Mouse (Mus musculus): ENCODE results near the gene Notch2.

Gene Notch2

GRCm38 (mm10) chr3:98077866-98078265, 64.5 kb downstream of the Notch2 start:
- no peaks in the 10 kb centered on the region; the same call in 1 of the 2 replicates for H3K27me3 ChIP-seq (ENCODE audit: control insufficient read depth, insufficient read depth, low read length, poor library complexity, severe bottlenecking)
- H3K36me3 ChIP-seq (ENCODE audit: control insufficient read depth, insufficient read depth, low read length, poor library complexity, severe bottlenecking) = peaks cover 10% of the 10 kb centered on the region
- no peak for DNase-seq (ENCODE audit: low read depth, low spot score)

GRCm38 (mm10) chr3:98078816-98079215, 65.5 kb downstream of the Notch2 start:
- H3K36me3 ChIP-seq (ENCODE audit: control insufficient read depth, insufficient read depth, low read length, poor library complexity, severe bottlenecking) = peaks cover 4% of the 10 kb centered on the region; the same call in 1 of the 2 replicates
- DNase-seq (ENCODE audit: low read depth, low spot score) = no peak
- no peaks in the 10 kb centered on the region; the same call in 1 of the 2 replicates for H3K27me3 ChIP-seq (ENCODE audit: control insufficient read depth, insufficient read depth, low read length, poor library complexity, severe bottlenecking)

GRCm38 (mm10) chr3:98079601-98080215, 66.4 kb downstream of the Notch2 start:
- Histone ChIP-seq H3K36me3 (ENCODE audit: control insufficient read depth, insufficient read depth, low read length, poor library complexity, severe bottlenecking) (peaks cover 6% of the 10 kb centered on the region), H3K27me3 (ENCODE audit: control insufficient read depth, insufficient read depth, low read length, poor library complexity, severe bottlenecking) (no peaks in the 10 kb centered on the region; the same call in 1 of the 2 replicates)
- DNase-seq (ENCODE audit: low read depth, low spot score) = no peak

- H3K27me3 ChIP-seq (ENCODE audit: control insufficient read depth, insufficient read depth, low read length, poor library complexity, severe bottlenecking) = no peaks in the 10 kb centered on the region; the same call in 1 of the 2 replicates
- no peak for DNase-seq (ENCODE audit: low read depth, low spot score)
- peaks cover 5% of the 10 kb centered on the region for H3K36me3 ChIP-seq (ENCODE audit: control insufficient read depth, insufficient read depth, low read length, poor library complexity, severe bottlenecking)
Measured at GRCm38 (mm10) chr3:98080630-98081029, 67.3 kb downstream of the Notch2 start.

GRCm38 (mm10) chr3:98082188-98082587, 68.9 kb downstream of the Notch2 start:
- Histone ChIP-seq H3K27me3 (ENCODE audit: control insufficient read depth, insufficient read depth, low read length, poor library complexity, severe bottlenecking) (no peaks in the 10 kb centered on the region), H3K36me3 (ENCODE audit: control insufficient read depth, insufficient read depth, low read length, poor library complexity, severe bottlenecking) (peaks cover 4% of the 10 kb centered on the region)
- DNase-seq (ENCODE audit: low read depth, low spot score) = no peak

- peaks cover 4% of the 10 kb centered on the region for H3K36me3 ChIP-seq (ENCODE audit: control insufficient read depth, insufficient read depth, low read length, poor library complexity, severe bottlenecking)
- DNase-seq (ENCODE audit: low read depth, low spot score) = no peak
- no peaks in the 10 kb centered on the region for H3K27me3 ChIP-seq (ENCODE audit: control insufficient read depth, insufficient read depth, low read length, poor library complexity, severe bottlenecking)
Measured at GRCm38 (mm10) chr3:98082972-98083371, 69.6 kb downstream of the Notch2 start.

- Histone ChIP-seq H3K36me3 (ENCODE audit: control insufficient read depth, insufficient read depth, low read length, poor library complexity, severe bottlenecking) (peaks cover 4% of the 10 kb centered on the region), H3K27me3 (ENCODE audit: control insufficient read depth, insufficient read depth, low read length, poor library complexity, severe bottlenecking) (no peaks in the 10 kb centered on the region)
- DNase-seq (ENCODE audit: low read depth, low spot score) = peak; percentile 44
Measured at GRCm38 (mm10) chr3:98084061-98084655, 70.8 kb downstream of the Notch2 start.

- H3K27me3 ChIP-seq (ENCODE audit: control insufficient read depth, insufficient read depth, low read length, poor library complexity, severe bottlenecking) = no peaks in the 10 kb centered on the region
- H3K36me3 ChIP-seq (ENCODE audit: control insufficient read depth, insufficient read depth, low read length, poor library complexity, severe bottlenecking) = peaks cover 4% of the 10 kb centered on the region
- no peak for DNase-seq (ENCODE audit: low read depth, low spot score)
Measured at GRCm38 (mm10) chr3:98084870-98085269, 71.5 kb downstream of the Notch2 start.

- DNase-seq (ENCODE audit: low read depth, low spot score) = no peak
- H3K27me3 ChIP-seq (ENCODE audit: control insufficient read depth, insufficient read depth, low read length, poor library complexity, severe bottlenecking) = no peaks in the 10 kb centered on the region
- peaks cover 6% of the 10 kb centered on the region for H3K36me3 ChIP-seq (ENCODE audit: control insufficient read depth, insufficient read depth, low read length, poor library complexity, severe bottlenecking)
Measured at GRCm38 (mm10) chr3:98085812-98086268, 72.5 kb downstream of the Notch2 start.

- no peak for DNase-seq (ENCODE audit: low read depth, low spot score)
- peaks cover 7% of the 10 kb centered on the region for H3K36me3 ChIP-seq (ENCODE audit: control insufficient read depth, insufficient read depth, low read length, poor library complexity, severe bottlenecking)
Measured at GRCm38 (mm10) chr3:98086441-98086840, 73.1 kb downstream of the Notch2 start.

GRCm38 (mm10) chr3:98086860-98087259, 73.5 kb downstream of the Notch2 start:
- no peak for DNase-seq (ENCODE audit: low read depth, low spot score)
- peaks cover 8% of the 10 kb centered on the region for H3K36me3 ChIP-seq (ENCODE audit: control insufficient read depth, insufficient read depth, low read length, poor library complexity, severe bottlenecking)
- no peaks in the 10 kb centered on the region for H3K27me3 ChIP-seq (ENCODE audit: control insufficient read depth, insufficient read depth, low read length, poor library complexity, severe bottlenecking)

More at GRCm38 (mm10) chr3:98086441-98086840, 73.1 kb downstream of the Notch2 start:
- H3K27me3 ChIP-seq (ENCODE audit: control insufficient read depth, insufficient read depth, low read length, poor library complexity, severe bottlenecking) = no peaks in the 10 kb centered on the region

GRCm38 (mm10) chr3:98087551-98087950, 74.2 kb downstream of the Notch2 start:
- DNase-seq (ENCODE audit: low read depth, low spot score) = no peak

GRCm38 (mm10) chr3:98089702-98090101, 76.4 kb downstream of the Notch2 start:
- no peaks in the 10 kb centered on the region for H3K27me3 ChIP-seq (ENCODE audit: control insufficient read depth, insufficient read depth, low read length, poor library complexity, severe bottlenecking)
- H3K36me3 ChIP-seq (ENCODE audit: control insufficient read depth, insufficient read depth, low read length, poor library complexity, severe bottlenecking) = peaks cover 17% of the 10 kb centered on the region
- DNase-seq (ENCODE audit: low read depth, low spot score) = no peak

More at GRCm38 (mm10) chr3:98087551-98087950, 74.2 kb downstream of the Notch2 start:
- no peaks in the 10 kb centered on the region for H3K27me3 ChIP-seq (ENCODE audit: control insufficient read depth, insufficient read depth, low read length, poor library complexity, severe bottlenecking)
- H3K36me3 ChIP-seq (ENCODE audit: control insufficient read depth, insufficient read depth, low read length, poor library complexity, severe bottlenecking) = peaks cover 12% of the 10 kb centered on the region

- H3K36me3 ChIP-seq (ENCODE audit: control insufficient read depth, insufficient read depth, low read length, poor library complexity, severe bottlenecking) = peaks cover 17% of the 10 kb centered on the region
- no peaks in the 10 kb centered on the region for H3K27me3 ChIP-seq (ENCODE audit: control insufficient read depth, insufficient read depth, low read length, poor library complexity, severe bottlenecking)
- DNase-seq (ENCODE audit: low read depth, low spot score) = no peak
Measured at GRCm38 (mm10) chr3:98090129-98090528, 76.8 kb downstream of the Notch2 start.

- no peak for DNase-seq (ENCODE audit: low read depth, low spot score)
- peaks cover 19% of the 10 kb centered on the region for H3K36me3 ChIP-seq (ENCODE audit: control insufficient read depth, insufficient read depth, low read length, poor library complexity, severe bottlenecking)
- no peaks in the 10 kb centered on the region; the same call in 1 of the 2 replicates for H3K27me3 ChIP-seq (ENCODE audit: control insufficient read depth, insufficient read depth, low read length, poor library complexity, severe bottlenecking)
Measured at GRCm38 (mm10) chr3:98092680-98093370, 79.5 kb downstream of the Notch2 start.

Measured in splenic B cell, adult 2 months (primary cell).